Mouse (Mus musculus) myocyte (in vitro differentiated cells): ENCODE measurements around the gene Chst3.
A peak's percentile ranks its signal among the peaks of the same experiment; 100 is the strongest.

Experiments
- E2F4 ChIP-seq: IDR thresholded peaks from one replicate; pipeline ENCODE4 v1.6.1; 2011; ENCODE audit warnings: mild to moderate bottlenecking, control low read depth, moderate library complexity; ENCODE audit not compliant: insufficient read depth
- MYOD1 ChIP-seq, 3 experiments: IDR thresholded peaks; one replicate each; pipeline ENCODE4 v1.6.1; 2011; ENCODE audit warnings: control low read depth in 2 of 3, low read depth in 2 of 3, mild to moderate bottlenecking in 2 of 3, moderate library complexity in 1 of 3; ENCODE audit not compliant: insufficient read length in 2 of 3, control insufficient read depth in 1 of 3
- POLR2A ChIP-seq: IDR thresholded peaks from one replicate; pipeline ENCODE4 v1.6.1; 2011; ENCODE audit warnings: low read depth, mild to moderate bottlenecking, control low read depth, moderate library complexity; ENCODE audit not compliant: insufficient read length
- TCF12 ChIP-seq: IDR thresholded peaks from one replicate; pipeline ENCODE4 v1.6.1; 2011; ENCODE audit warnings: mild to moderate bottlenecking, control low read depth; ENCODE audit not compliant: poor library complexity, insufficient read depth, severe bottlenecking
- TCF3 ChIP-seq: IDR thresholded peaks from one replicate; pipeline ENCODE4 v1.6.1; 2011; ENCODE audit warnings: low read depth, control low read depth; ENCODE audit not compliant: insufficient read length

DNA sequence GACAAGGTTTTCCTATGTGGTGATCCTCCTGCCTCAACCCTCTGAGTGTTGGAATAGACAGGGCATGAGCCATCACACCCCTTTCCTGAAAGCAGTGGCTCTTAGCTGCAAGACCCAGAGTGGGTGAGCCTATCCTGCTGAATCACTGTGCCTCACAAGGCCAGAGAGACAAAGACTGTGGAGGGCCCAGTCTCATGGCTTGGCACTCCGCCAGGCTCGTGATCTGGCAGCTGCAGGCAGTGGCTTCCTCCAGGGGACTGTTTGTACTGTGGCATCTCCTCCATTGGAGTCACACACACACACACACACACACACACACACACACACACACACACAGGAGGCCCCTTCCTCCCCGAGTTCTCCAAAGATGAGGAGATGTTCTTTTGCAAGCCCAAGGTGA lies 43.3 kb upstream of the Chst3 start:
- TF ChIP-seq POLR2A, result no peak
- no peak for TF ChIP-seq E2F4
- no peak for TF ChIP-seq TCF3
- peak in 2 of 3 experiments; percentile 66 to 68 for TF ChIP-seq MYOD1 (IDR thresholded peaks at IDR 0.05; ENCODE audit: control insufficient read depth in 1 of 3, insufficient read length in 2 of 3, low read depth in 2 of 3)
- TF ChIP-seq TCF12, result no peak
